Mouse (Mus musculus) kidney, embryonic 16.5 days (tissue): ENCODE results near the gene Pofut2. TPM values are rescaled to one million over a fixed set of nuclear protein-coding genes. Genes with fewer than 3 reads are reported as not detected.

Experiments used
- ATAC-seq: fragments of 200-750 bp; cut with Nextera tagmentation; 2 replicates; pipeline ENCODE4 v1.8.0; 2017; ENCODE audit warnings: moderate TSS enrichment; ENCODE audit not compliant: low FRiP score, low TSS enrichment
- H3K27ac ChIP-seq: fragments of 300-500 bp; sonication (generic); 2 replicates; pipeline ENCODE4 v1.5.1; 2014; ENCODE audit warnings: low read length
- H3K27me3 ChIP-seq: fragments of 300-500 bp; sonication (generic); 2 replicates; pipeline ENCODE4 v1.6.1; 2014; ENCODE audit warnings: low read length, control low read depth, mixed read lengths; ENCODE audit not compliant: insufficient read depth
- H3K36me3 ChIP-seq: fragments of 300-500 bp; sonication (generic); 2 replicates; pipeline ENCODE4 v1.6.1; 2014; ENCODE audit warnings: low read length, control low read depth, mixed read lengths; ENCODE audit not compliant: insufficient read depth
- H3K4me1 ChIP-seq: fragments of 300-500 bp; sonication (generic); 2 replicates; pipeline ENCODE4 v1.6.1; 2014; ENCODE audit warnings: low read length, control low read depth, mixed read lengths; ENCODE audit not compliant: insufficient read depth
- H3K4me2 ChIP-seq: fragments of 300-500 bp; sonication (generic); replicated peaks from 2 replicates; pipeline ENCODE4 v1.6.1; 2014; ENCODE audit warnings: low read depth, low read length
- H3K4me3 ChIP-seq: fragments of 300-500 bp; sonication (generic); 2 replicates; pipeline ENCODE4 v1.5.1; 2014; ENCODE audit warnings: mild to moderate bottlenecking, low read length
- H3K9ac ChIP-seq: fragments of 300-500 bp; sonication (generic); replicated peaks from 2 replicates; pipeline ENCODE4 v1.6.1; 2014; ENCODE audit warnings: low read length
- H3K9me3 ChIP-seq: fragments of 300-500 bp; sonication (generic); 2 replicates; pipeline ENCODE4 v1.6.1; 2016; ENCODE audit warnings: low read length, control low read depth
- WGBS: fragments of 180-500 bp; shearing (Covaris S2); extraction: QIAGEN DNeasy Blood & Tissue Kit; methylation state at CpG from one replicate; pipeline ENCODE4 v1.1.7; 2014; 5-methylcytosine and 5-hydroxymethylcytosine counted together
- polyA plus RNA-seq: library from polyadenylated mRNA; unstranded; fragments of >200 nt; fragmentation: Nextera tagmentation; extraction: Ambion mirVana; gene quantifications from 2 replicates; pipeline ENCODE4 v1.2.1, GENCODE M21; 2015

The Pofut2 gene
- polyA plus RNA-seq, 1 experiment from 2014 or later, result 149 TPM

DNA sequence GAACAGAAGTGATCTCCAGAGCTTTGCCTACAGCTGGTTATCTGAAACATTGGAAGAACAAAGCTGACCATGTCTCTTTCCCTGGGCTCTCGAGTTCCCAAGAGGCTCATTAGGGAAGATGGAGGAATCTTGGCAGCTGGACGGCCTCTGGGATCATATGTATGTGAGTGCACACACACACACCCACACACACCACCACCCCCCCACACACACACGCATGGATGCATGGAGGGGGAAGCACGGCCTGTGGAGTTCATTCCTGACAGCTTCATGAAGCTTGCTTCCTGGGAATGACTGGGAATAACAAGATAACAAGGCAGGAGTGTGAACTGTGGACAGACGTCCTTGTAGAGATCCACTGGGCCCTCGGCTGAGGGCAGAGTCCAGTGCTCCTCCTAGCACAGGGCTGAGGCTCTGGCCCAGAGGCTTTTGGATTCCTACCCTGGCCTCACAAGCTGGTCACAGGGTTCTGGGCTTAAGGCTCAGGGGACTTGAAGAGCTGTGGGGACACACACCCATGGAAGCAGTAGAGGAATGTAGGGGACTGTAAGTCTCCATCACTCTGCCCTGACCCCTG is 41.8 kb upstream of the Pofut2 start:
- Histone ChIP-seq H3K27me3 (no peaks in the 10 kb centered on the region), H3K27ac (peak overlapping the region; percentile 72), H3K9me3 (no peaks in the 10 kb centered on the region), H3K4me1 (peaks cover 43% of the 10 kb centered on the region), H3K9ac (no peak overlapping the region), H3K4me3 (no peak overlapping the region), H3K4me2 (no peak overlapping the region), H3K36me3 (no peaks in the 10 kb centered on the region)
- WGBS, result 33% methylated on average over 6 of the region's 6 CpGs
- no peak for ATAC-seq

- Histone ChIP-seq H3K27ac (no peak overlapping the region; the same call in 1 of the 2 replicates), H3K9ac (no peak overlapping the region), H3K36me3 (no peaks in the 10 kb centered on the region), H3K27me3 (no peaks in the 10 kb centered on the region), H3K9me3 (no peaks in the 10 kb centered on the region), H3K4me1 (peaks cover 39% of the 10 kb centered on the region), H3K4me3 (no peak overlapping the region), H3K4me2 (no peak overlapping the region)
- 86% methylated on average over 4 of the region's 4 CpGs for WGBS
- ATAC-seq, result no peak
Measured at GRCm38 (mm10) chr10:77218059-77218458, 41.0 kb upstream of the Pofut2 start.

DNA sequence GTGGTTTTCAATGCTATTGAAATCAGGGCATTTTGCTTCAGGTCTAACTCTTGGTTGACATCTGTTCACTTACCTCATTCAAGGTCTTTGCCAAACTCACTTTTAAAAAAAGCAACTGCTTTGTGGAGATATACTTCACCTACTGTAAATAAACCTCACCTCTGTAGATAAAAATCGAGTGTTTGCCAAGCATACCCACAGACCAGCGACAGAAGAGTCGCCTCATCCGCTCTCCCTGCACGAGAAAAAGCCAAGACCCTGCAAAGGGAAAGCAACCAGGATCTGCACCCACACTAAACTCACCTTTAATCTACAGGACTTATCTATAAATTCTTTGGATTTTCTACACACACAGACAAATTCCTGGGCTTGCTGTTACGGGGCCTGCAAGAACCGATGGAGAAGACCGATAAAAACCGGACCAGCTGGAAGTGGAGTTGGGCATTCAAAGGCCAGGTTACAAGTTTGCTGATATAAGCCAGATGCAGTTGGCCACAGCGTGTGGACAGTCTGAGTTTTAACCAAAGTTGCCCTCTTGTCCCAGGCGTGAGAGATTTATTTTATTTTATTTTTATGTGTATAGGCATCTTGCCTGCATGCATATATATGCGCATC is 39.5 kb upstream of the Pofut2 start:
- Histone ChIP-seq H3K9me3 (no peaks in the 10 kb centered on the region), H3K4me3 (no peak overlapping the region), H3K9ac (no peak overlapping the region), H3K27me3 (no peaks in the 10 kb centered on the region), H3K27ac (peak overlapping the region; percentile 25; the same call in 1 of the 2 replicates), H3K4me2 (no peak overlapping the region), H3K4me1 (peaks cover 39% of the 10 kb centered on the region), H3K36me3 (no peaks in the 10 kb centered on the region)
- 79% methylated on average over 12 of the region's 12 CpGs for WGBS
- ATAC-seq, result no peak

DNA sequence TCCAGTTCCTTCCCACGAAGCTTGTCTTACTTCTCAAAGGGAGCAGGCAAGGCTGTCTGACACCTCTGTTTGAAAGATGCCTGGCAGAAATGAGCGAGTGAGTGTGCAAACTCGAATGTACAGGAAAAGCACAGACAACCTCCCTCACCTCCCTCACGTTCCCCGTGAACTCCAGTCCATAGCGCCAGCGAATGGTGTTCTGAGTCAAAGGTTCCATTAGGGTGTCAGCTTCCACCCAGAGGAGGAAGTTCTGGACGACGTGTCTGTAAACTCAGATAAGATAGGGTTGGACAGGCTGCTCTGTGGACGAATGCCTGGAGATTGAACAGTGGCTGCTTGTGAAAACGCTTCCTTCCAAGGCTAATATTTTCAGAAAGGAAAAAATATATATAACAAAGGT is 37.9 kb upstream of the Pofut2 start:
- peak overlapping the region; percentile 88 for H3K27ac ChIP-seq
- H3K4me2 ChIP-seq, result peak overlapping the region; percentile 30
- peak overlapping the region; percentile 13; the same call in 1 of the 2 replicates for H3K9ac ChIP-seq
- no peaks in the 10 kb centered on the region for H3K9me3 ChIP-seq
- H3K4me3 ChIP-seq, result no peak overlapping the region
- 13% methylated on average over 11 of the region's 11 CpGs for WGBS
- H3K4me1 ChIP-seq, result peaks cover 26% of the 10 kb centered on the region
- H3K27me3 ChIP-seq, result no peaks in the 10 kb centered on the region
- ATAC-seq, result no peak
- H3K36me3 ChIP-seq, result no peaks in the 10 kb centered on the region

GRCm38 (mm10) chr10:77222963-77223552 is 36.0 kb upstream of the Pofut2 start:
- H3K27me3 ChIP-seq, result no peaks in the 10 kb centered on the region
- no peak for ATAC-seq
- H3K4me3 ChIP-seq, result no peak overlapping the region
- H3K9ac ChIP-seq, result no peak overlapping the region
- H3K27ac ChIP-seq, result no peak overlapping the region
- no peaks in the 10 kb centered on the region for H3K36me3 ChIP-seq
- peaks cover 12% of the 10 kb centered on the region for H3K4me1 ChIP-seq
- no peak overlapping the region for H3K4me2 ChIP-seq
- 82% methylated on average over 11 of the region's 11 CpGs for WGBS
- H3K9me3 ChIP-seq, result no peaks in the 10 kb centered on the region

DNA sequence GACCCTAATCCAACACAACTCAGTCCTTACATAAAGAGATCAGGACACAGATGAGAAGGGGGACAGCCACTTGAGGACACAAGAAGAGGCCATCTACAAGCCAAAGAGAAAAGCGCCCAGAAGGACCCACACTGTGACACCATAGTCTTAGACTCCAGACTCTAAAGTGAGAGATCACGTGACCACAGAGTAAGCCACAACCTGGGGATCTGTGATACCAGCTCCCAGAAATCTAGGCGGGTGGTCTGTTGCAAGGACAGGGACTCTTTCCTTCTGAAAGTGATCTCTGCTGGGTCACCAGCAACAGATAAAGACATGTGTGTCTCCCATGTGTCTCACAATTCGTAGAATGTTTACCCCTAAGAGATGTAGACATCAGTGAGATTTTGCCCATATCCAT is 34.6 kb upstream of the Pofut2 start:
- no peaks in the 10 kb centered on the region for H3K27me3 ChIP-seq
- 88% methylated on average over 4 of the region's 4 CpGs for WGBS
- no peak overlapping the region for H3K27ac ChIP-seq
- no peaks in the 10 kb centered on the region for H3K36me3 ChIP-seq
- H3K4me2 ChIP-seq, result no peak overlapping the region
- no peak overlapping the region for H3K4me3 ChIP-seq
- peaks cover 12% of the 10 kb centered on the region for H3K4me1 ChIP-seq
- no peak overlapping the region for H3K9ac ChIP-seq
- ATAC-seq, result no peak
- no peaks in the 10 kb centered on the region for H3K9me3 ChIP-seq

GRCm38 (mm10) chr10:77225414-77225813 is 33.6 kb upstream of the Pofut2 start:
- Histone ChIP-seq H3K27me3 (no peaks in the 10 kb centered on the region), H3K9me3 (no peaks in the 10 kb centered on the region), H3K36me3 (no peaks in the 10 kb centered on the region), H3K4me2 (no peak overlapping the region), H3K4me3 (no peak overlapping the region), H3K9ac (no peak overlapping the region), H3K4me1 (peaks cover 20% of the 10 kb centered on the region), H3K27ac (no peak overlapping the region)
- no peak for ATAC-seq
- 45% methylated on average over 9 of the region's 9 CpGs for WGBS

- no peak for ATAC-seq
- Histone ChIP-seq H3K4me3 (no peak overlapping the region), H3K9ac (no peak overlapping the region), H3K27ac (no peak overlapping the region), H3K4me1 (peaks cover 18% of the 10 kb centered on the region), H3K36me3 (no peaks in the 10 kb centered on the region), H3K4me2 (no peak overlapping the region), H3K9me3 (no peaks in the 10 kb centered on the region), H3K27me3 (no peaks in the 10 kb centered on the region)
- 88% methylated on average over 8 of the region's 8 CpGs for WGBS
Measured at GRCm38 (mm10) chr10:77225995-77226688, 32.9 kb upstream of the Pofut2 start.

GRCm38 (mm10) chr10:77226691-77227367 is 32.2 kb upstream of the Pofut2 start:
- ATAC-seq, result no peak
- Histone ChIP-seq H3K9me3 (no peaks in the 10 kb centered on the region), H3K27ac (no peak overlapping the region), H3K4me2 (no peak overlapping the region), H3K27me3 (no peaks in the 10 kb centered on the region), H3K4me1 (peaks cover 11% of the 10 kb centered on the region), H3K9ac (no peak overlapping the region), H3K4me3 (no peak overlapping the region), H3K36me3 (no peaks in the 10 kb centered on the region)
- WGBS, result 65% methylated on average over 8 of the region's 8 CpGs
